Mouse (Mus musculus): ENCODE measurements around the gene Gpr61. TPM values are rescaled to one million over a fixed set of nuclear protein-coding genes. Genes with fewer than 3 reads are reported as not detected.

The Gpr61 gene
- total and polyA plus RNA-seq, 3 experiments = 0.27 TPM; not detected in 2

GRCm38 (mm10) chr3:108113591-108114289 lies 40.9 kb downstream of the Gpr61 start:
- Histone ChIP-seq H3K79me2 (replicated peaks; ENCODE audit: control insufficient read depth, extremely low read depth, insufficient read depth, poor library complexity, severe bottlenecking) (no peaks in the 10 kb centered on the region), H3K27me3 (replicated peaks) (no peaks in the 10 kb centered on the region), H3K4me3 (replicated peaks in 1 of 3; ENCODE audit: low read depth in 2 of 3, low read length in 2 of 3, poor library complexity in 1 of 3) (no peak overlapping the region), H3K9me3 (replicated peaks; ENCODE audit: low read length) (no peaks in the 10 kb centered on the region), H3K9ac (ENCODE audit: insufficient read depth, low read depth) (no peak overlapping the region; the same call in 1 of the 2 replicates), H3K36me3 (replicated peaks in 1 of 2; ENCODE audit: control insufficient read depth in 1 of 2, insufficient read depth in 1 of 2, low read length in 1 of 2) (peaks cover 62 to 92% of the 10 kb centered on the region in 2 experiments), H3K27ac (ENCODE audit: insufficient read depth, low read depth) (no peak overlapping the region), H3K4me1 (ENCODE audit: control insufficient read depth in 1 of 2, insufficient read depth in 2 of 2) (peaks cover 0 to 4% of the 10 kb centered on the region in 2 experiments; a peak in 2 of 4 replicates), H3K4me2 (ENCODE audit: insufficient read depth, low read depth, poor library complexity, severe bottlenecking) (no peak overlapping the region)
- no peak for TF ChIP-seq TCF12 (IDR thresholded peaks at IDR 0.05; ENCODE audit: low read depth, low read length)
- TF ChIP-seq CHD1 (IDR thresholded peaks at IDR 0.05; ENCODE audit: low read depth, low read length) = no peak
- no peak for TF ChIP-seq NRF1 (IDR thresholded peaks at IDR 0.05; ENCODE audit: low read depth, low read length)
- no peak for TF ChIP-seq MAZ (IDR thresholded peaks at IDR 0.05; ENCODE audit: low read depth, low read length)
- no peak for TF ChIP-seq CTCF (conservative IDR thresholded peaks at IDR 0.05 in 1 of 2, IDR thresholded peaks at IDR 0.05 in 1 of 2; ENCODE audit: low read depth in 2 of 2, low read length in 2 of 2)
- TF ChIP-seq EP300 (IDR thresholded peaks at IDR 0.05; ENCODE audit: low read length) = no peak
- no peak for TF ChIP-seq ZNF384 (IDR thresholded peaks at IDR 0.05; ENCODE audit: low read depth, low read length)
- no peak for TF ChIP-seq MEF2A (IDR thresholded peaks at IDR 0.05; ENCODE audit: borderline replicate concordance, low read depth, low read length)
- TF ChIP-seq CHD2 (IDR thresholded peaks at IDR 0.05; ENCODE audit: low read length) = no peak
- TF ChIP-seq RAD21 (IDR thresholded peaks at IDR 0.05; ENCODE audit: low read depth, low read length) = no peak
- no peak for TF ChIP-seq BHLHE40 (IDR thresholded peaks at IDR 0.05; ENCODE audit: low read depth, low read length)
- no peak for TF ChIP-seq JUND (conservative IDR thresholded peaks at IDR 0.05; ENCODE audit: low read depth, low read length)
- TF ChIP-seq RCOR1 (conservative IDR thresholded peaks at IDR 0.05; ENCODE audit: low read depth, low read length) = no peak
- no peak for TF ChIP-seq KAT2A (IDR thresholded peaks at IDR 0.05; ENCODE audit: insufficient replicate concordance, low read length)
- TF ChIP-seq ETS1 (conservative IDR thresholded peaks at IDR 0.05; ENCODE audit: low read depth, low read length) = no peak
- TF ChIP-seq NELFE (IDR thresholded peaks at IDR 0.05; ENCODE audit: low read depth, low read length) = no peak
- dilution Hi-C loops (cut with MboI; ENCODE audit: extremely low pct_ligation_motif_present, extremely low pct_unique_long_range_greater_than_20kb, low sequenced_read_pairs) = no loop called here
- in situ Hi-C loops (cut with MboI; ENCODE audit: low pct_ligation_motif_present, low pct_unique_long_range_greater_than_20kb, low sequenced_read_pairs) = no loop called here
- no peak for DNase-seq (ENCODE audit: extremely low read depth)

DNA sequence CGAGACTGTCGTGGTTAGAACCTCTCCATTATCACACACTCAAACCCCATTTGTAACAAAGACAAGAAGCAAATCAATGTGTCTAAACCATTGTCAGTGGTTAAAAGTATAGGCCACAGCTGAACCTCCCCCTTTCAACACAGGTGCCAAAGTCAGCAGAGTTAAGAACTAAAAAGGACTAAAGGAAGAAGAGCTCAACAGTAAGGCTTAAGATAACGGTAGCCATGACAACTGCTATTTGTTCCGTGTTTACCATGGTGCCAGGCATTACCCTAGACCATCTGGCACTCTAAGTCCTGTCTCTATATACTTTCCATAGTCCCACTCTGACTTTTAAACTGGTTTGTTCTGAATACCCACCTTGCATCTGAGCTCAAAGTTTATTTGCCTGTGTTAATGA lies 42.0 kb downstream of the Gpr61 start:
- Histone ChIP-seq H3K27ac (ENCODE audit: insufficient read depth, low read depth) (no peak overlapping the region), H3K9me3 (replicated peaks; ENCODE audit: low read length) (no peaks in the 10 kb centered on the region), H3K36me3 (replicated peaks in 1 of 2; ENCODE audit: control insufficient read depth in 1 of 2, insufficient read depth in 1 of 2, low read length in 1 of 2) (peaks cover 62 to 92% of the 10 kb centered on the region in 2 experiments), H3K4me3 (replicated peaks in 1 of 3; ENCODE audit: low read depth in 2 of 3, low read length in 2 of 3, poor library complexity in 1 of 3) (no peak overlapping the region), H3K79me2 (replicated peaks; ENCODE audit: control insufficient read depth, extremely low read depth, insufficient read depth, poor library complexity, severe bottlenecking) (no peaks in the 10 kb centered on the region), H3K4me2 (ENCODE audit: insufficient read depth, low read depth, poor library complexity, severe bottlenecking) (no peak overlapping the region), H3K27me3 (replicated peaks) (no peaks in the 10 kb centered on the region), H3K4me1 (ENCODE audit: control insufficient read depth in 1 of 2, insufficient read depth in 2 of 2) (peaks cover 0 to 4% of the 10 kb centered on the region in 2 experiments; a peak in 2 of 4 replicates), H3K9ac (ENCODE audit: insufficient read depth, low read depth) (no peak overlapping the region)
- no peak for TF ChIP-seq JUN (IDR thresholded peaks at IDR 0.05; ENCODE audit: insufficient read depth, low read depth, low read length)
- TF ChIP-seq POLR2A (IDR thresholded peaks at IDR 0.05; ENCODE audit: low read depth, low read length) = no peak
- no peak for TF ChIP-seq RCOR1 (conservative IDR thresholded peaks at IDR 0.05; ENCODE audit: low read depth, low read length)
- no peak for TF ChIP-seq GABPA (IDR thresholded peaks at IDR 0.05; ENCODE audit: insufficient replicate concordance, low read depth, low read length)
- no peak for TF ChIP-seq SMC3 (IDR thresholded peaks at IDR 0.05; ENCODE audit: low read depth, low read length)
- TF ChIP-seq CHD1 (IDR thresholded peaks at IDR 0.05; ENCODE audit: low read depth, low read length) = no peak
- TF ChIP-seq USF1 (IDR thresholded peaks at IDR 0.05; ENCODE audit: low read depth, low read length) = no peak
- TF ChIP-seq SIN3A (IDR thresholded peaks at IDR 0.05; ENCODE audit: low read length) = no peak
- TF ChIP-seq IRF4 (IDR thresholded peaks at IDR 0.05; ENCODE audit: low read depth, low read length) = no peak
- TF ChIP-seq TCF12 (IDR thresholded peaks at IDR 0.05; ENCODE audit: low read depth, low read length) = no peak
- TF ChIP-seq ZNF384 (IDR thresholded peaks at IDR 0.05; ENCODE audit: low read depth, low read length) = no peak
- no peak for TF ChIP-seq MAFK (IDR thresholded peaks at IDR 0.05; ENCODE audit: insufficient replicate concordance, low read length)
- TF ChIP-seq CTCF (conservative IDR thresholded peaks at IDR 0.05 in 1 of 2, IDR thresholded peaks at IDR 0.05 in 1 of 2; ENCODE audit: low read depth in 2 of 2, low read length in 2 of 2) = no peak
- TF ChIP-seq ETS1 (conservative IDR thresholded peaks at IDR 0.05; ENCODE audit: low read depth, low read length) = no peak
- dilution Hi-C loops (cut with MboI; ENCODE audit: extremely low pct_ligation_motif_present, extremely low pct_unique_long_range_greater_than_20kb, low sequenced_read_pairs) (no loop called here), in situ Hi-C loops (cut with MboI; ENCODE audit: low pct_ligation_motif_present, low pct_unique_long_range_greater_than_20kb, low sequenced_read_pairs) (no loop called here)
- DNase-seq (ENCODE audit: extremely low read depth) = no peak

All from CH12.LX (cell line).